Mouse (Mus musculus) liver, adult 2 months (tissue): ENCODE measurements at regions not wholly inside any gene's neighbourhood (a gene's known extent, or its start where the extent isn't known, plus 50 kb on each side); places are given as distances from the start of the nearest gene placed in this dataset.

Experiments
- DNase-seq: peaks from one replicate; pipeline ENCODE4 v3.0.0-alpha.2; 2011; ENCODE audit warnings: low read depth, low spot score; ENCODE audit errors: extremely low read depth
- H3K27ac ChIP-seq: fragments of 200-500 bp; replicated peaks from 2 replicates; pipeline ENCODE4 v1.5.1; 2012; ENCODE audit warnings: low read depth, mild to moderate bottlenecking, control low read depth, inconsistent platforms, low read length; ENCODE audit not compliant: insufficient read depth
- H3K27me3 ChIP-seq: fragments of 200-500 bp; 2 replicates; pipeline ENCODE4 v1.6.1; 2012; ENCODE audit warnings: mild to moderate bottlenecking, moderate library complexity, low read length, inconsistent platforms; ENCODE audit not compliant: control insufficient read depth, insufficient read depth
- H3K36me3 ChIP-seq: fragments of 200-500 bp; 2 replicates; pipeline ENCODE4 v1.6.1; 2012; ENCODE audit warnings: low read length, inconsistent platforms; ENCODE audit not compliant: control insufficient read depth, insufficient read depth
- H3K4me1 ChIP-seq: fragments of 200-500 bp; 2 replicates; pipeline ENCODE4 v1.6.1; 2011; ENCODE audit warnings: low read length; ENCODE audit not compliant: control insufficient read depth, insufficient read depth
- H3K4me3 ChIP-seq: fragments of 200-500 bp; 2 replicates; pipeline ENCODE4 v1.5.1; 2011; ENCODE audit warnings: low read depth, mild to moderate bottlenecking, control low read depth, low read length, moderate library complexity; ENCODE audit not compliant: insufficient read depth
- H3K79me2 ChIP-seq: fragments of 200-500 bp; 2 replicates; pipeline ENCODE4 v1.6.1; 2012; ENCODE audit warnings: inconsistent platforms, mild to moderate bottlenecking, low read length, moderate library complexity; ENCODE audit not compliant: control insufficient read depth, insufficient read depth
- H3K9ac ChIP-seq: fragments of 200-500 bp; 2 replicates; pipeline ENCODE4 v1.6.1; 2012; ENCODE audit warnings: low read depth, mild to moderate bottlenecking, control low read depth, inconsistent platforms, low read length
- CTCF ChIP-seq: fragments of 200-500 bp; IDR thresholded peaks from 2 replicates; pipeline ENCODE4 v1.5.1; 2011; ENCODE audit warnings: low read depth, low read length, control low read depth
- POLR2A ChIP-seq: fragments of 200-500 bp; IDR thresholded peaks from 2 replicates; pipeline ENCODE4 v1.6.1; 2011; ENCODE audit warnings: low read length, control low read depth; ENCODE audit not compliant: insufficient read depth; ENCODE audit errors: extremely low read depth
- WGBS: fragments of 180-500 bp; shearing (Covaris S2); methylation state at CpG from one replicate; pipeline ENCODE4 v1.1.7; 2018; 5-methylcytosine and 5-hydroxymethylcytosine counted together

DNA sequence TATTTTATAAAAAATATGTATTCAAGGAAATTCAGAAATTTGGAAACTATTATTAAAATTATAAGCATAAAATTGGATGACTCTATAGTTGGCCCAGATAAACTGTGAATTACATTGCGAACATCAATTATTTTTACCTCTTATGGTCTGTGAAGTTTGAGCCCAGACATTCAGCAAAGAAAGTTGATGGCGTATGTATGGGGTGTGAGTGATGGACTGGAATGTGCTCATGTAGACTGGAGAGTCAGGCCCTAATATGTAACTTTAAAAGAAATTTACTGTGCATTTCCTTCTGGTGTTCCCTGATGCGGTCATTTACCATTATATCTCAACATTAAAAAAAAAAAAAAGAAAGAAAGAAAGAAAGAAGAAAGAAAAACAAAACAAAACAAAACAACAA is 592.1 kb downstream of the Bckdhb start:
- WGBS: 95% methylated on average over 3 of the region's 3 CpGs
- no peak for TF ChIP-seq POLR2A
- TF ChIP-seq CTCF: no peak
- H3K4me3 ChIP-seq: no peak overlapping the region

DNA sequence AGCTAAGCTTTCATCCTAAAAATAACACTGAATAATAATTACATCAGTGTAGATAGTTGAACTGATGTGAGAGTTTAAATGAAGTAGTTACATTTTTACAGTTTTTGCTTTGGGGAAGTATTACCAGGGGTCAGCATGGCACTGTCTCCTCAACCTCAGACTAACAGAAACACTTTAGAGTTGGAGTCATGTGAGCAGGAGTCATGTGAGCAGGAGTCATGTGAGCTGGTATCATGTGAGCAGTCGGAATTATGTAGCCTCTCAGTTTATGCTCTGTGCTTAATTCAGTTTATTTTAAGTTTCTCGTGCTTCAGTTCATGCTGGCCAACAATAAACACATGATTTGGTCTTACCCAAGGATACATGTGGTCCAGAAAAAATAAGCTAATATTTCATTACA is 620.5 kb downstream of the Bckdhb start:
- 76% methylated on average over 2 of the region's 2 CpGs for WGBS

More for the DNA sequence above, 592.1 kb downstream of the Bckdhb start:
- H3K9ac ChIP-seq: no peak overlapping the region
- no peak overlapping the region for H3K27ac ChIP-seq
- no peaks in the 10 kb centered on the region for H3K4me1 ChIP-seq
- no peak for DNase-seq
- H3K27me3 ChIP-seq: no peaks in the 10 kb centered on the region
- H3K36me3 ChIP-seq: no peaks in the 10 kb centered on the region
- no peaks in the 10 kb centered on the region for H3K79me2 ChIP-seq

DNA sequence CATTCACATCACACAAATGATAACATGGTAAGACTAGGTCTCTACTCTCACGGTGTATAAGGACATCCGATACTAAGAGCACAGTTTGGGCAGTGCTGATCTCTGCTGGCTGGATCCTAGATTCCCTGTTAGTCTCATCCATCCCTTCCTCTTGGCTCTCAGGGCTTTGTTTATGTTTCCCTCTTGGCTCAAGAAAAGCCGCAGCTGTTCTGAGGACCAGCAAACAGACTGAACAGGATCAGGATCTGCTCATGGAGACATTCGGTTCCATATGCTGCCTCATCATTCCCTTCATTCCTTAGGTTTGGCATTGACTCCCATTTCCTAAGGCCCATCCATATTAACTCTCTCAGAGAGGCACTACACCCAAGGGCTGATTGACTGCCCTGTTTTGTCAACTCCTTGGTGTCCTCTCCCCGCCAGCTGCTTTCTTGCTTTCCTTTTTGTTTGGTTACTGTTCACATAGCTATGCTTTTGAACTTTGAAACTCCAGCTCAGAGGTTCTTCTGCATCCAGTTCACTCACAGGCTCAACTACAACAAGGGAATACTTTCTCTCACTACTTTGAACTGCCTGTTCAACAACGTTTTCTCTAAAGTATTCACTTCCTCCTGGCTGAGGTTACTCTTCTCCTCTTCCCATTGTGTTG is 623.2 kb downstream of the Bckdhb start:
- Histone ChIP-seq H3K9ac (no peak overlapping the region), H3K27me3 (no peaks in the 10 kb centered on the region), H3K4me3 (no peak overlapping the region), H3K4me1 (no peaks in the 10 kb centered on the region), H3K36me3 (no peaks in the 10 kb centered on the region), H3K79me2 (no peaks in the 10 kb centered on the region), H3K27ac (no peak overlapping the region)
- WGBS: 67% methylated on average over 6 of the region's 6 CpGs
- peak; percentile 18 for DNase-seq
- TF ChIP-seq POLR2A: no peak
- TF ChIP-seq CTCF: no peak

More for the DNA sequence above, 620.5 kb downstream of the Bckdhb start:
- Histone ChIP-seq H3K4me3 (no peak overlapping the region), H3K9ac (no peak overlapping the region), H3K36me3 (no peaks in the 10 kb centered on the region), H3K27me3 (no peaks in the 10 kb centered on the region), H3K4me1 (no peaks in the 10 kb centered on the region), H3K27ac (no peak overlapping the region), H3K79me2 (no peaks in the 10 kb centered on the region)
- peak; percentile 33 for DNase-seq
- TF ChIP-seq POLR2A: no peak
- TF ChIP-seq CTCF: no peak

DNA sequence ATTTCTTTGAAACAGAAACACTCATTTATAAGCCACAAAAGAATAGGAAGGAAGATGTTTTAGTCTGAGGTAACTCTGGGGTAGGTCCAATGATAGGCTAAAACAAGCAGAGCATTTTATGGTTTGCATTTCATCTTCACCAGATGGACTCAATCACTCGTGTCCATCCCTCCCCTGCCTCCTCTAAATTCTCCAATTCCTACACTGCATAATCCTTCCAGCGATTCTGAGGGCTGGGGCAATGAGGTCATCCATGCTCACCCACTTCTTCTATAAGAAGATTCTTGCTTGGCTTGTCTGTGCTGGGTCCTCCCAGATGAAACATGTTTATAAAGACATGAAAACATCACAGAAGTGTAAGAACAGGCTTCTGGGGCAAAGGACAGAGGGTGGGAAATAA is 630.3 kb downstream of the Bckdhb start:
- Histone ChIP-seq H3K79me2 (no peaks in the 10 kb centered on the region), H3K4me3 (no peak overlapping the region), H3K9ac (no peak overlapping the region), H3K36me3 (no peaks in the 10 kb centered on the region), H3K27ac (no peak overlapping the region), H3K4me1 (no peaks in the 10 kb centered on the region), H3K27me3 (no peaks in the 10 kb centered on the region)
- WGBS: 63% methylated on average over 2 of the region's 2 CpGs
- TF ChIP-seq POLR2A (no peak), CTCF (no peak)
- DNase-seq: no peak

DNA sequence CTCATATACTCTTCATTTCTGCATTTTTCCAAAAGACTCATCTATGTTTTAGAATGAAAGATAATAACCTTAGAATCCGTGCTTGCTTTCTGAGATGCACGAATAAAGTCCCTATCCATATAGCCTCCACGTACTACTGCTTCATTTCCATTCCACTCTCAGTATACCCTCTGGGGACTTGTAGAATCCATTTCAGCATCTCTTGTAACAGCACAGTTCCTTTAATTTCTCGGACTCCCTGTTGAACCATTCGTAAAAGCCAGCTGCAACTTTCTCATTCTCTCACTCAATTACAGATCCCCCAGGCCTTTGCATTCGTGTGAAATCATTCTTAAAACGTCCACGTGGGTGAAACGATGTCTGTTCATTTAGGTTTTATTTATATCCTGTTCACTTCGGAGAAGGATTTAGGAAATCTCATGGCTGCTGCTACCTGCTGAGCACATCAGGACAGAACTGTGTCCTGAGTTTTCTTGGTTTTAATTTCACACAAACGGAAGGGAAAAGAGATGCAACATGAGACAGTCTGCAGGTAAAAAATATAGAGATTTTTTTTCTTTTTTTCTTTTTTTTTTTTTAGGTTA is 631.4 kb downstream of the Bckdhb start:
- Histone ChIP-seq H3K4me1 (no peaks in the 10 kb centered on the region), H3K27me3 (no peaks in the 10 kb centered on the region), H3K9ac (no peak overlapping the region), H3K79me2 (no peaks in the 10 kb centered on the region), H3K4me3 (no peak overlapping the region), H3K36me3 (no peaks in the 10 kb centered on the region), H3K27ac (no peak overlapping the region)
- TF ChIP-seq POLR2A (no peak), CTCF (no peak)
- DNase-seq: no peak
- 85% methylated on average over 11 of the region's 11 CpGs for WGBS

DNA sequence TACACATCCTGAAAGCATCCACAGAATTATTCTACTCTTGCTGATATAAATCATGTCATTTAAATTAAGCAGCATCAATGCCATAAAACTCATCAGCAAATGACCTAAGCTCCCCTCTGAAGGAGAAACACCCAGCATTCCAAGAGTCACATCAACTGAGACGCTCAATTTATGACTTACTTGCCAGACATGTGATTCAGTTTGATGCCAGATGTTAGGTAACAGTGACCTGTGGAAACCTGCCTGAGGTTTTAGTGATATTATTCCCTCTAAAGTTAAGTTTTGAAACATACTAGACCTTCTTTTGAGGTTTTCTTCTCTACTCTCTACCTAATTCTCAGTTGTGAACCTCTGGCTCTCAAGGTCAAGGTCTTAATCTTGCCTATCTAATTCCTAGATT is 633.4 kb downstream of the Bckdhb start:
- Histone ChIP-seq H3K36me3 (no peaks in the 10 kb centered on the region), H3K4me1 (no peaks in the 10 kb centered on the region), H3K79me2 (no peaks in the 10 kb centered on the region), H3K9ac (no peak overlapping the region), H3K4me3 (no peak overlapping the region), H3K27me3 (no peaks in the 10 kb centered on the region), H3K27ac (no peak overlapping the region)
- DNase-seq: no peak
- 67% methylated on average over 1 of the region's 1 CpGs for WGBS
- TF ChIP-seq POLR2A: no peak
- TF ChIP-seq CTCF: no peak
